Mouse (Mus musculus) embryo, embryonic 11 days (tissue): ENCODE measurements around the gene Slc25a25.
A peak's percentile ranks its signal among the peaks of the same experiment; 100 is the strongest.
"Not testable (repeated sequence)": the region's sequence is repeated elsewhere in the genome, so short reads cannot be mapped to it uniquely, and the experiment has no call there.

Experiments used
- DNase-seq: peaks from one replicate; pipeline ENCODE4 v3.0.0-alpha.2; 2015

The Slc25a25 gene

DNA sequence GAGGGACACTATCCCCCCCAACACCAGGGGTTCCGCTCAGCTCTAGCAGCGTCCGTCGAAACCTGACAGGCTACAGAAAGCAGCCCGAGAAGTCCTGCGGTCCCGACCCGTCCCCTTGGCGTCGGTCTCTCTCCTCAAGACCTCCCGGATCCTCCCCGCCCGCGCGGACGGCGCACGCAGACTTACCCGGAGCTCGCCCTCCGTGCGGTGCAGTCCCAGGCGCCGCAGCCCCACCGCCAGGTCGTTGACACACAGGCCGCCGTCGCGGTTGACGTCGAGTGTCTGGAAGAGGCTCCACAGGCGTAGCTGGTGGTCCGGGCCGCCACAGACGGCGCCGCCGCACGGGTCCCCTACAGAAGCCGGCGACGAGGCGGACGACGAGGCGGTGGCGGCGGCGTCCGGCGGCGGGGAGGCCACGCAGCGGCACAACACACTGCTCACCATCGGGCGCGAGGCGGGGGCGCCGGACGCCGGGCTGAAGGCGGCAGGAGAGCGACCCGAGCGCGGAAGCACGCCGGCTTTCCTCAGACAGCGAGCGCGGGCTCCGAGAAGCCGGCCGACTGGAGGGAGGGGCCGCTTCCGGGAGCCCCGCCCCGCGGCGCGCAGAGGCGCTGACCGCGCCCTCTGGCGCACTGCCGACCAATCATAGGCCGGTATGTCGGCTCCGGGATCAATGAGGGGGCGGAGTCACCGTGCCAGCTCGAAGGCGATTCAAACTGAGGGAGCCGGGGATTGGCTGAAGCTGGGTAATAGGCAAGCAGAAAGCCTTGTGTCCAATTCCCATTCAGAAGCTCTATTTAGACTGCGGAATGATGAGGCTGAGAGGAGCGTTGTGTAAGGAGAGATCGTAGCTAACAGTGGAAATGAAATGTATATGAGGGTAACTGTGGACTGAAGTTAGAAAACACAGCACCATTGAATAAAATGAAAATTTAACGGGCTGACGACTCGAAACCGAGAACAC, at the start of gene Slc25a25:
Gene Slc25a25, minus strand, starts transcription at position 565 of the 964 bp plus-strand sequence.
- peak; percentile 98 for DNase-seq

DNA sequence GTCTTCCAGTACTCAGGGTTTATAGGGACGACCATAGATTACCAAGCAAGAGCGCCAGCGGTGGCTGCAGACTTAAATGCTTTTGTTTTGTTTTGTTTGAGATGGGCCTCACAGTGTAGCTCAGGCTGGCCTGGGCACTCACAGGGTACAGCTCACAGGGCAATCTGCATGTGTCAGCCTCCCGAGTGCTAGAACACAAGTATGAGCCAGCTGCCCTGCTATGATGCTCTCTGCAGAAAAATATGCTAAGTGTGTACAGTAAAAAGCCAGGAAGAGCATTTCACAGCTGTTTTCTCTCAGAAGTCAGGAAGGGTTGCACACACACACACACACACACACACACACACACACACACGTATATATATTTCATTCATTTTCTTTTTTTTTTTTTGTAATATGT, 49.2 kb upstream of the Slc25a25 start:
- no peak for DNase-seq

DNA sequence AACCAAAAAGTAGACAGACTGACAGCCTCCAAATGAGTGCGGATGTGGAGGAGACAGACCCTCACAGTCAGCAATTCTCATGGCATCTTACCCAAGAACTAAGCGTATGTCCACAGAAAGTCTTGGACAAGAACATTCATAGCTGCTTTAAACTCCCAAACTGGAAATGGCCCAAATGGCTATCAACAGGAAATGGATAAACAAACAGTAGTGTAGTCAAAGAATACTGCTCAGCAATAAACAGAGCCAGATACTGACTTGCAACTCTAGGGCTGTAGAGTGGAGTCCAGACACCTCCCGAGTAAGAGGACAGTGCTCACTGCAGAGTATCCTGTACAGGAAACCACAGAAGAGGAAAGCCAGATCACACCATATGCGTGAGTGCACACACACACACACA, 48.1 kb upstream of the Slc25a25 start:
- no peak for DNase-seq

DNA sequence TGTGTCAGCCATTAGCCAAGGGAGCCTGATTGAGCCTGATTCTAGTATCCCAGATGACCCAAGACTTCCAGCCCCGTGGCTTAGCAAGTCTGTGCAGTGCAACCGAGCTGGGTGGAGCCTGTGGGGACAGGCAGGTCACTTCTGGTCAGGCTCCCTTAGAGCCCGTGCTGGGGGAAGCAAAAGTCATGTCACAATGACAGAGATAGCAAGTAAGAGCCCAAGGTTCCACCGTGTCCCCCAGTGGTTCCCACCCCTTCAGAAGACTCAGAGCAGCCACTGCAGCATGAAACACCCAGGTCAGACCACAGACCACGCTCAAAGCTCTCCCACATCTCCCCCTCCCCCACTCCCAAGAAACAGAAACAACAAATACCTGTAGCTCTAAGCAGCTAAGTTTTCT, 44.9 kb upstream of the Slc25a25 start:
- DNase-seq, result no peak

DNA sequence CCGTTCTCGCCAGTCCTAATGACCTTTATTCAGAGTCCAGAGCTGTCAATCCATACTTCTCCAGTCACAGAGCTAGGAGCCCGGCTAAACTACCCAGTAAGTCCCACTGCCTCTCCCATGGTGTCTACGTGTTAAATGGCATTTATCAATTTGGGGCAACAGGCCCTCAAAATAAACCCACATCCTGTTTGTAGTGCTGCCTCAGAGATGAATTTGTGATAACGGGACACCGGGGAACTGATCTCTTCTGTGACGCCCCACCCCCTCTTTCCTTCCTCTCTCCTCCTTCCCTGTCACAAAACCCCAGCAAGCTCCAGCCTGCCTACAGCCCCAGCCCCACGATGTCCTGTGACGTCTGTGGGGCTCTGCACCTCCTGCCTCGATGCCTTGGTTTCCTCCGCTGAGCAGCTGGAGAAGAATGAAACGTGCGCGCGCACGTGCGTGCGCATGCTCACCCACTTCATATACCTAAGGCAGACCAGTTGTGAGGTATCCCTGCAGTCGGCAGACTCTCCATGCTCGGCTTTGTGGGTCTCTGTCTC, 44.0 kb upstream of the Slc25a25 start:
- no peak for DNase-seq

DNA sequence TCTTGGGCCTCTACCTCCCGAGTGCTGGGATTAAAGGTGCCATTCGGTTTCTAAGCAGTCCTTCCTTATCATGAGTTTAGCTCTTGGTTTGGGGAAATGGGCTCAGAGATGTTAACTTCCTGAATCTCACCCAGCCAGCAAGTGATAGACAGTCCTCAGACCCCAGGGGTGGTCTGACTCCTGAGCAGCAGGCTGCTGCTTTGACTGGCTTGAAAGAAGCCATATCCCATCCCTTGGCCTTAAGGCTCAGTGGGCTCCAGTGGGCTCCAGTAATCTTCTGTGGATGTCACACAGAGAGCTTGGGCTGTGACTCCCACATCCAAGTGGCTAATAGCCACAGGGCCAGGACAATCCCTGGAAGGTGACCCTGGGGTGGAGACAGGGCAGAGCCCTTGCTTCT, 43.3 kb upstream of the Slc25a25 start:
- DNase-seq, result no peak

DNA sequence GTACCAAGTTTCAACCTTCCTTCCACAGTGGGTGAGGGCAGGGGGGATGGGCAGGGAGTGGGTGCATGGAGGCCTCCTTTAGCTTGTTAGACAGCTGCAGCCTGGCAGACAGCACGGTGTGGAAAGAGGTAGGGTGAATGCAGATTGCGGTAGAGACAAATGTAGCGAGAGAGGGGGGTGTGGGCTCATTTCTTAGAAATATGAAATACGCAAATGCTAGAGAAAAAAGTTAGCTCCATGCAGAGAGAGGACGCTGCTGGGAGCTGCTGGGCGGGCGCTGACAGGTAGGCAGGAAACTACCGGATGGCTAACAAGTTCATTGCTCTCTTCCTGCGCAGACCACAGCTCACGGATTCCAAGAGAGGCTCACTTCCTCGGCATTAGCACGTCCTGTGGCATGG, 42.1 kb upstream of the Slc25a25 start:
- DNase-seq, result no peak

DNA sequence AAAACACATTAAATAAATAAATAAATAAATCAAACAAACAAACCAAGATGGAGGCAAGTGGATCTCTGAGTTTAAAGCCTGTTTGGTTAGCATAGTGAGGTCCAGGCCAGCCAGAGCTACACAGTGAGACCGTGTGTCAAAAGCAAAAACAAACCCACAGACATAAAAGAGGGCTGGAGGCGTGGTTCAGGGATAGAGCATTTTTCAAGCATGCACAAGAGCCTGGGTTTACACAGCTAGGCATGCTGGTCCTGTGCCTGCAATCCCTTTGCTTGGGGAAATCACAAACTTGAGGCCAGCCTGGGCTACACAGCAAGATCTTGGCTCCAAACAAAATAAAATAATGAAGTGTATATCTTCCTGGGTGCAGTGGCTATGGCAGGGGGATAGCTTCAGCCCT, 41.4 kb upstream of the Slc25a25 start:
- no peak for DNase-seq

DNA sequence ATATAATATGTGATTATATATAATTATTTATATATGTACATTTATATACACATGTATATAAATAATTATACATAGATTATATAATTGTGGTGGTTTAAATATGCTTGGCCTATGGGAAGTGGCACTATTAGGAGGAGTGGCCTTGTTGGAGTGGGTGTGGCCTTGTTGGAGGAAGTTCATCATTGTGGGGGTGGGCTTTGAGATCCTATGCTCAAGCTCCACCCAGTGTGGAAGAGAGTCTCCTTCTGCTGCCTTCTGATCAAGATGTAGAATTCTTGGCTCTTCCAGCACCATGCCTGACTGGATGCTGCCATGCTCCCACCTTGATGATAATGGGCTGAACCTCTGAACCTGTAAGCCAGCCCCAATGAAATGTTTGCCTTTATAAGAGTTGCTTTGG, 39.5 kb upstream of the Slc25a25 start:
- DNase-seq, result not testable (repeated sequence)

DNA sequence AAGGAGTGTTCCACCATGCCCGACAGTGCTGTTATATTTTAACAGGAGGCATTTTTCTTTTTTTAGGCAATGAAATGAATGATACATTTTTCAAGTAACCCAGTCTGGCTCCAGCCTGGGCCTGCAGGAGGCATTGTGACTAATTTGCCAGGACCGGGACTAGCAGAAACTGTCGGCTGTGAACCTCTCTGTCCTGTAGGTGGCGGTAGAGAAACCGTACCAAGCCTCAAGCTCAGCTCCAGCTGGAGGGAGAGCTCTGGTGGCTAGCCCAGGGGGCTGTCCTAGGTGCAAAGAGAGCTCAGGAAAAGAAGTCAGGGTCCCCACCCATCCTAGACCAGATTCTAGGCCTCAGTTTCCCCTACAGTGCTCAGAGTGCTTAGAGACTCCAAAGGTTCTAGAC, 37.4 kb upstream of the Slc25a25 start:
- DNase-seq, result peak; percentile 92

DNA sequence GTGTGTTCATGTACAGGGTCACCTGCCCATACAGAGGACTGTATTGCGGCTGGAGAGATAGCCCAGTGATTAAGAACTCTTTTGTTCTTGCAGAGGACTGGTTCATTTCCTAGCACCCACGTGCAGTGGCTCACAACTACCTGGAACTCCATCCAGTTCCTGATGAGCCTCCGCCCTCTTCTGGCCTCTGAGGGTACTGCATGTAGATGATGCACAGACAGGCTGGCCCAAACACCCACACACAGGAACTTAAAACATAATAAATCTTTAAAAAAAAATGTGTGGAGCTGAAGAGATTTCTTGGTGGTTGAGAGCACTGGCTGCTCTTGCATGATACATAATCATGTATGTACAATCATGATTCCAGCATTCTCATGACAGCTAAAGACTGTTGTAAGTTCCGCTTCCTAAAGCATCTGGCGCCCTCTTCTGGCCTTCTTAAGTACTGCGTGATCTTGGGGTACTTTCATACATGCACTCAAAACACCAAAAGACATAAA, 35.9 kb upstream of the Slc25a25 start:
- DNase-seq, result peak; percentile 91

DNA sequence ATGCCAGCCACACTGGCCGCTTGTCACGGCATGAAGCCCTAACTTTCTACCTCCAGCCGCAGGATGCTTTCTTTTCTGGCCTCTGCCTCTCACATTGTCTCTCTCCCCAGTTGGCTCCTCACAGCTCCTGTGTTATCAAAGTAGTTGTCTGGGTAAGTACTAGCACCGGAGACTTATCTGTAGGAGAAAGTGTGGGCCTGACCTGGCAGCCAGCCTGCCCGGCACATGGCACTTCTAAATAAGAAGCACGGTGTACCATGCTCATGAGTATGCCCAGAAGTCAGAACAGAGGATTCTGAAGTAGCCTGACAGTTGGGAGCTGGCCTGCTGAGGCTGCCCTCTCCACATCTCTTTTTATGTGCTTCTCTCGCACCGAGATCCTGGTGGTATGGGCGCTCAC, 34.9 kb upstream of the Slc25a25 start:
- DNase-seq, result no peak

DNA sequence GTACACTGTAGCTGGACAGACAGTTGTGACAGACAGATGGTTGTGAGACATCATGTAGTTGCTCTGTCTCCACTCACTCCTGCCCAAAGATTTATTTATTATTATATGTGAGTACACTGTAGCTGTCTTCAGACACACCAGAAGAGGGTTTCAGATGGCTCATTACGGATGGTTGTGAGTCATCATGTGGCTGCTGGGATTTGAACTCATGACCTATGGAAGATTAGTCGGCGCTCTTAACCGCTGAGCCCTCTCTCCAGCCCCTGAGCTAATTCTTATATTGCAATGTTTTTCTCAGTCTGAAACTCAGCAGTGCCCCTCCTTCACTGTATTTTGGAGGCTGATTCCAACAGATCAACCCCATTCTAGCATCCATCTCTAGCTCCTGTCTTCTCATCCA, 34.5 kb upstream of the Slc25a25 start:
- DNase-seq, result no peak

DNA sequence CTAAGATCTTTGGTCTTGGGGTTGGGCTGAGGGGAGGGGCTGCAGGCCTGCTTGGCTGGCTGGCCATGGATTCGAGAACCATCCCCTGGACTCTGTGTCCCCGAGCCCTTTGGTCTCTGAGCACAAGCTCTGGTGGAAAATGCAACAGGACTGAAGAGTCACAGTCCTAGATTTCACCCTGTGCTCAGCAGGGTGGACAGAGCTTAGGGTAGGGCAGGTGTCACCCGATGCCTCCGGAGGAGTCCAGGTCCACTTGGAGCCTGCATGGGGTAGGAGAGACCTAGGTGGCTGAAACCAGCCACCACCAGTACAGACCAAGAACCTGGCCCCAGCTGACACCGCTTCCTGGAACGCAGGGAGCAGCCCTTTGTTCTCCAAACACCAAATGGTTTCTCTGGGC, 33.7 kb upstream of the Slc25a25 start:
- DNase-seq, result no peak

DNA sequence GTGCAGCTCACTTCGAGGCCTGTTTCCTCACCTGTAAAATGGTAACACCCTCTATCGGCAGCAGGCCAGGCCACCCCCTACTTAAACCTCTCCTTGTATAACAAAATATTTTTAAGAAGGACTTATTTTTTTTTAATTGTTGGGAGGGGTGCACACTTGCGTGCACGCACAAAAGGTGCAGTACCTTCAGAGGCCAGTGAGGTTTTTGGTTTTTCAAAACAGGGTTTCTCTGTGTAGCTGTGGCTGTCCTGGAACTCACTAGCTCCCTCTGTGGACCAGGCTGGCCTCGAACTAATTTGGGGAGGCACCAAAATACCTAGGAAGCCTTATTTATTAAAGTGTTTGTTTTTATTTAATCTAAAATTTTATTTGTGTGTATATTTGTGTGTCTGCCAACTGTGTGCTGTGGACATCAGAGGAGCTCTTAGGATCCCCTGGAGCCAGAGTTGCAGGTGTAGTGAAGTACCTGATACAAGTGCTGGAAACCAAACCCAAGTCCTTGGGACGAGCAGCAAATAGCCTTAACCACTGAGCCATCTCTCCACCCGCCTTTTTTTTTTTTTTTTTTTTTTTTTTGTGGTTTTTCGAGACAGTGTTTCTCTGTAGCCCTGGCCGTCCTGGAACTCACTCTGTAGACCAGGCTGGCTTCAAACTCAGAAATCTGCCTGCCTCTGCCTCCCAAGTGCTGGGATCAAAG, 32.1 kb upstream of the Slc25a25 start:
- peak; percentile 32 for DNase-seq

DNA sequence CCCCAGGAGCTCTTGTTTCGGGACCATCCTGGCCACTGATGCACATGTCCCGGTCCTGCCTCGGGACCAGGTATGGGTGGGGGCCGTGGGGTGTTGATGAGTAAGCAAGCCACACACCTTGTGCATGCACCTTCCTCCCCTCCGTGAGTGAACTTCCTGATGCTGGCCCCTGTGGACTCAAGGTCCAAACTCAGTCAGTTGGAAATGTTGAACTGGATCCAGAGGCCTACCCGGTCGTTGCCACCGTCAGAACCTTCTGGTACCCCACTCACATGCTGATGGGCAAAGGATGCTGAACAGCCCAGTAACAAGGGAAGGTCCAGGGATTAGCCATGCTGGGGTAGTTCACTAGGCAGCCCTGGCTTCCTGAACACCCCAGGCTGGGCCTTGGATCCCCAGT, 31.1 kb upstream of the Slc25a25 start:
- DNase-seq, result no peak

DNA sequence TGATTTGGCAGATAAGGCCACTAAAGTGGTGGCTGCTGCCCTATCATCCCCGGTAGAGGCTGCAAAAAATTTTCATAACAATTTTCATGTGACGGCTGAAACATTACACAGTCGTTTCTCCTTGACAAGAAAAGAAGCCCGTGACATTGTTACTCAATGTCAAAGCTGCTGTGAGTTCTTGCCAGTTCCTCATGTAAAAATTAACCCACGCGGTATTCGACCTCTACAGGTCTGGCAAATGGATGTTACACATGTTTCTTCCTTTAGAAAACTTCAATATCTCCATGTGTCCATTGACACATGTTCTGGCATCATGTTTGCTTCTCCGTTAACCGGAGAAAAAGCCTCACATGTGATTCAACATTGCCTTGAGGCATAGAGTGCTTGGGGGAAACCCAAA, 24.1 kb upstream of the Slc25a25 start:
- not testable (repeated sequence) for DNase-seq

DNA sequence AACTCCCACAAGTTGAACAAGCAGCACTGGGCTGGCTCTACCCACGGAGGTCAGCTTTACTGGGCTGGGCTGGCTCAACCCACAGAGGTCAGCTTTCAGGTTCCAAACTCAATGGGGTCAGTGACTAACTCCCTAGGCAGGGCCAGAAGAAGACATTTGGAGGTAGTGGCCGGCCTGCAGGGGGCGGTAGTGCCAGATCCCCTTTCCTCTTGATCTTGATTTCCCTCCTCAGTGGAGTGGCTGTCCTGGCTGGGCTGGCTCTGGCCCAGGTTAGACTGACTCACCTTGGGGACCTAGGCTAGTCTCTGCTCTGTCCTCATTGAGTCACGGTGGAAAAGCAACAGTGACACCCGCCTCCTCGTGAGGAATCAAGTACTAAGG, 20.4 kb upstream of the Slc25a25 start:
- no peak for DNase-seq

DNA sequence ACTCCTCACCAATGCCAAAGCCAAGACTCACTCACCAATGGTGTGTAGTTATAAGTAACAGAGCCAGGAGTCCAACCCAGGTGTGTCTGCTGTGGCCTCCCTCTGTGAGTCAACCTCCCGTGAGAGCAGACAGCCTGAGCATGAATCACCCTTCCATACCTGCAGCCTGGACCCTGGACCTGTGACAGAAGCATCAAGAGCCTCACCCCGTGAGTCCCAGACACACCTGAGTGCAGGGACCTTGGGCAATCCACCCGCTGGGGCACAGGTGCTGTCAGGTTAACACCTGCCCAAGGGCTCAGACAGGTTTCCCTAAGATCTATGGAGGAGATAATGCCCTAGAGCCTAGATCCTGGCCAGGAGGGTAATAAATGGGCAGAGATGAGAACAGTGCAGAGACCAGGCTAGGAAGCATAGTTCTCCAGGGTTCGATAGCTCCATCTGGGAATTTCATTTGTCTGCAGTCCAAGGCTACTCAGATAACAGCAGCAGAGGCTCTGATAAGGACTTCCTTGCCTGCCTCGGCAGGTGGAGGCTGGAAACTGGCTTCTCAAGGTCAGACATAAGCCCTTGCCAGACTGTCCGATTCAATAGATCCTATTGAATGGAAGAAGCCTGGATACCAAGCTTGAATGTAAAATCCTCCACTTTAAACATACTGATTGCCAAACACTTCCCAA, 19.9 kb upstream of the Slc25a25 start:
- no peak for DNase-seq

DNA sequence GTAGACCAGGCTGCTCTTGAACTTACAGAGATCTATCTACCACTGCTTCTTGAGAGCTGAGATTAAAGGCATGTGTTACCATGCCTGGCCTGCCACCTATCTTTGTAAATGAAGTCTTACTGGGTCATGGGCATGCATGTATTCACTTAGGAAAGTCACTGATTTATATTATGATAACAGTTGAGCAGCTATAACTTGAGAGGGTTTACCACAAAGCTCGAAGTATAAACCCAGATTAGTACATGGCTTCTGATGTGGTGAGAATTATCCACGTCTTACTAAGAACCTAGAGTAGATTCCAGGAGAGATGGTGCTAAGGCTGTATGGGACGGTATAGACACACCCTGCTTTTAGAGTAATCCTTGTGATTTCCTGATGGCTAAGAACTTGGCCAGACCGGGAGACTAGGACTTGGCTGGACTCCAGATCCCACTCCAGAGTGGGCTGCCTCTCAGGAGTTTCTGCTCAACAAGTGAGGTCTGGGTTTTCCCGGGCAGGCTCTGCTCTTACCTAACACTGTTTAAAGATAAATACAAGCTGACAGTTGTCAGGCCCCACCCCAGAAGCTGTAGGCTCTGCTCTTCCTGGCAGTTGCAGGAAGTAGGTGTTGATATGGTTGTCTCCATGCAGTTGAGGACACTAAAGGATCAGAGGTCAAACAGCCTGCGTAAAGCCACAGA, 13.1 kb upstream of the Slc25a25 start:
- no peak for DNase-seq

DNA sequence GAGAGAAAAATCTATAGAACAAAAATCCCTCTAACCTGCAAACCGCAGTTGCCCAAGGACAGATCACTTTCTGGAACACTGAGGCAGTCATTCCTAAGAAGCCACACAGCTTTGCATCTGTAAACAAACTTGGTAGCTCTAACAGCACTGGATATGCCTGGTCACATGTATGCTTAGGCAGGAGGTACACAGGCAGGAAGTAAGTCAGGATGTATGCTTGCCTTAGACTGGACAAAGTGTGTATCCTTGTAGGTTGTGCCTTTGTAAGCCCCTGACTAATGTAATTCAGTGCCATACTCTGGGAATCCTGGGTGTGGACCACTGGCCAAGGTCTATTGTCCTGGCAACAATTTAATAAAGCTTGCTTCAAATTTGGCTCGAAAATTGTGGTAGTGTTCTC, 12.5 kb upstream of the Slc25a25 start:
- DNase-seq, result no peak

DNA sequence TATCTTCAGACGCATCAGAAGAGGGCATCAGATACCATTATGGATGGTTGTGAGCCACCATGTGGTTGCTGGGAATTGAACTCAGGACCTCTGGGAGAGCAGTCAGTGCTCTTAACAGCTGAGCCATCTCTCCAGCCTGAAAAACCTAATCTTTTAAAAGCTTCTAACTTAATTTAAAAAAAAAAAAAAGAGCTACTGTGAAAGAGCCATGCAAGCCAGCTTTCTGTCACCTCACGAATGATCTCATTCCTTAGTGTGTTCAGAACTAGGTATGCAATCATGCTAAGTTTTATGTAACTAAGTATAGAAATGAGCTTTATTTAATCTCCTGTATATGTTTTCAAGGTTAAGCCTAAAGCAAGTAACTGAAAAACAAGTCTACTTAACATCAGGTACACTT, 8.4 kb upstream of the Slc25a25 start:
- DNase-seq, result no peak

DNA sequence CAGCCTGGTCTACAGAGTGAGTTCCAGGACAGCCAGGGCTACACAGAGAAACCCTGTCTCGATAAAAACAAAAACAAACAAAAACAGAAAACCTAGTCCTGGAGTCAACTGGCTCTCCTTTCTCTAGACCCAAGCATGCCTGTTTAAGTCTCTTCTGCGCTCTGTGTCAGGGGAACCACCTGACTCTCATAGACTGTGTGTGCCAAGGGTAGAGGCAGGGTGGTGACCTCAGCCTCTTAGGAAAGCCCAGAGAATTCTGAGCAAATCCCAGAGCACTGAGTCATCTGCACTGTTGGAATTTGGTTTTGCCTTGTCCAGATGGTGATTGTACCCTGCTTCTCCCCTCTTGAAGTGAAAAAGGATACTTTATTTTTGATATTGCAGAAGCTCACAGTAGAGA, 7.1 kb upstream of the Slc25a25 start:
- no peak for DNase-seq
